Mouse (Mus musculus): ENCODE measurements around the gene Sez6. TPM values are rescaled to one million over a fixed set of nuclear protein-coding genes. Genes with fewer than 3 reads are reported as not detected.

The Sez6 gene
- total RNA-seq, 1 experiment, result 0.45 TPM

GRCm38 (mm10) chr11:77968786-77969185, 38.2 kb downstream of the Sez6 start:
- Histone ChIP-seq H3K36me3 (ENCODE audit: control insufficient read depth, insufficient read depth, low read length, poor library complexity, severe bottlenecking) (no peaks in the 10 kb centered on the region), H3K27ac (ENCODE audit: insufficient read depth, low read depth, low read length, poor library complexity, severe bottlenecking) (no peak overlapping the region), H3K4me3 (ENCODE audit: insufficient read depth in 1 of 2, low read depth in 1 of 2, low read length in 2 of 2, poor library complexity in 1 of 2, severe bottlenecking in 1 of 2) (no peak overlapping the region), H3K4me1 (ENCODE audit: control insufficient read depth in 2 of 2, insufficient read depth in 2 of 2, low read length in 2 of 2, poor library complexity in 1 of 2) (peaks cover 0 to 5% of the 10 kb centered on the region in 2 experiments; a peak in 1 of 4 replicates), H3K9me3 (ENCODE audit: control insufficient read depth, insufficient read depth, low read depth, low read length) (no peaks in the 10 kb centered on the region), H3K9ac (ENCODE audit: insufficient read depth, low read depth, low read length, poor library complexity, severe bottlenecking) (no peak overlapping the region)
- in situ Hi-C loops (cut with MboI; ENCODE audit: low sequenced_read_pairs in 2 of 2, unreplicated experiment in 2 of 2), result no loop called here
- DNase-seq (ENCODE audit: low read depth, low spot score), result no peak
- TF ChIP-seq HCFC1 (IDR thresholded peaks at IDR 0.05; ENCODE audit: borderline replicate concordance, insufficient read depth, low read length), result no peak
- TF ChIP-seq ZNF384 (IDR thresholded peaks at IDR 0.05; ENCODE audit: low read depth, low read length), result no peak
- no peak for TF ChIP-seq CHD2 (IDR thresholded peaks at IDR 0.05; ENCODE audit: low read depth, low read length)
- no peak for TF ChIP-seq ZC3H11A (IDR thresholded peaks at IDR 0.05; ENCODE audit: borderline replicate concordance, low read depth, low read length)
- TF ChIP-seq MAFK (IDR thresholded peaks at IDR 0.05; ENCODE audit: insufficient read depth, low read depth, low read length), result no peak

- no peaks in the 10 kb centered on the region for H3K9me3 ChIP-seq (ENCODE audit: control insufficient read depth, insufficient read depth, low read depth, low read length)
- no peak overlapping the region for H3K4me3 ChIP-seq (ENCODE audit: insufficient read depth in 1 of 2, low read depth in 1 of 2, low read length in 2 of 2, poor library complexity in 1 of 2, severe bottlenecking in 1 of 2)
- H3K9ac ChIP-seq (ENCODE audit: insufficient read depth, low read depth, low read length, poor library complexity, severe bottlenecking), result no peak overlapping the region
- no peak for TF ChIP-seq ZC3H11A (IDR thresholded peaks at IDR 0.05; ENCODE audit: borderline replicate concordance, low read depth, low read length)
- TF ChIP-seq HCFC1 (IDR thresholded peaks at IDR 0.05; ENCODE audit: borderline replicate concordance, insufficient read depth, low read length), result no peak
- TF ChIP-seq CHD2 (IDR thresholded peaks at IDR 0.05; ENCODE audit: low read depth, low read length), result no peak
- TF ChIP-seq MAFK (IDR thresholded peaks at IDR 0.05; ENCODE audit: insufficient read depth, low read depth, low read length), result no peak
- no peak for TF ChIP-seq ZNF384 (IDR thresholded peaks at IDR 0.05; ENCODE audit: low read depth, low read length)
- no peak for DNase-seq (ENCODE audit: low read depth, low spot score)
- in situ Hi-C loops (cut with MboI; ENCODE audit: low sequenced_read_pairs in 2 of 2, unreplicated experiment in 2 of 2), result loop anchor here in 1 of 2 experiments (5.0 kb wide), 1 partner anchor 143 kb away; no protein-coding TSS in a partner anchor
- no peak overlapping the region for H3K27ac ChIP-seq (ENCODE audit: insufficient read depth, low read depth, low read length, poor library complexity, severe bottlenecking)
- H3K36me3 ChIP-seq (ENCODE audit: control insufficient read depth, insufficient read depth, low read length, poor library complexity, severe bottlenecking), result no peaks in the 10 kb centered on the region
- peaks cover 0 to 8% of the 10 kb centered on the region in 2 experiments; a peak in 1 of 4 replicates for H3K4me1 ChIP-seq (ENCODE audit: control insufficient read depth in 2 of 2, insufficient read depth in 2 of 2, low read length in 2 of 2, poor library complexity in 1 of 2)
Measured at GRCm38 (mm10) chr11:77970718-77971117, 40.1 kb downstream of the Sez6 start.

GRCm38 (mm10) chr11:77973520-77973919, 42.9 kb downstream of the Sez6 start:
- DNase-seq (ENCODE audit: low read depth, low spot score), result no peak
- Histone ChIP-seq H3K4me3 (ENCODE audit: insufficient read depth in 1 of 2, low read depth in 1 of 2, low read length in 2 of 2, poor library complexity in 1 of 2, severe bottlenecking in 1 of 2) (no peak overlapping the region), H3K36me3 (ENCODE audit: control insufficient read depth, insufficient read depth, low read length, poor library complexity, severe bottlenecking) (no peaks in the 10 kb centered on the region), H3K27ac (ENCODE audit: insufficient read depth, low read depth, low read length, poor library complexity, severe bottlenecking) (no peak overlapping the region), H3K4me1 (ENCODE audit: control insufficient read depth in 2 of 2, insufficient read depth in 2 of 2, low read length in 2 of 2, poor library complexity in 1 of 2) (peaks cover 0 to 10% of the 10 kb centered on the region in 2 experiments; a peak in 1 of 4 replicates), H3K9ac (ENCODE audit: insufficient read depth, low read depth, low read length, poor library complexity, severe bottlenecking) (no peak overlapping the region), H3K9me3 (ENCODE audit: control insufficient read depth, insufficient read depth, low read depth, low read length) (no peaks in the 10 kb centered on the region)
- in situ Hi-C loops (cut with MboI; ENCODE audit: low sequenced_read_pairs in 2 of 2, unreplicated experiment in 2 of 2), result loop anchor here in 1 of 2 experiments (5.0 kb wide), 1 partner anchor 146 kb away; no protein-coding TSS in a partner anchor
- TF ChIP-seq ZC3H11A (IDR thresholded peaks at IDR 0.05; ENCODE audit: borderline replicate concordance, low read depth, low read length) (no peak), HCFC1 (IDR thresholded peaks at IDR 0.05; ENCODE audit: borderline replicate concordance, insufficient read depth, low read length) (no peak), MAFK (IDR thresholded peaks at IDR 0.05; ENCODE audit: insufficient read depth, low read depth, low read length) (no peak), CHD2 (IDR thresholded peaks at IDR 0.05; ENCODE audit: low read depth, low read length) (no peak)

GRCm38 (mm10) chr11:77974325-77974724, 43.7 kb downstream of the Sez6 start:
- Histone ChIP-seq H3K9me3 (ENCODE audit: control insufficient read depth, insufficient read depth, low read depth, low read length) (no peaks in the 10 kb centered on the region), H3K36me3 (ENCODE audit: control insufficient read depth, insufficient read depth, low read length, poor library complexity, severe bottlenecking) (no peaks in the 10 kb centered on the region), H3K9ac (ENCODE audit: insufficient read depth, low read depth, low read length, poor library complexity, severe bottlenecking) (no peak overlapping the region), H3K27ac (ENCODE audit: insufficient read depth, low read depth, low read length, poor library complexity, severe bottlenecking) (no peak overlapping the region), H3K4me1 (ENCODE audit: control insufficient read depth in 2 of 2, insufficient read depth in 2 of 2, low read length in 2 of 2, poor library complexity in 1 of 2) (peaks cover 0 to 10% of the 10 kb centered on the region in 2 experiments; a peak in 1 of 4 replicates), H3K4me3 (ENCODE audit: insufficient read depth in 1 of 2, low read depth in 1 of 2, low read length in 2 of 2, poor library complexity in 1 of 2, severe bottlenecking in 1 of 2) (no peak overlapping the region)
- in situ Hi-C loops (cut with MboI; ENCODE audit: low sequenced_read_pairs in 2 of 2, unreplicated experiment in 2 of 2), result loop anchor here in 1 of 2 experiments (5.0 kb wide), 1 partner anchor 147 kb away; no protein-coding TSS in a partner anchor
- TF ChIP-seq MAFK (IDR thresholded peaks at IDR 0.05; ENCODE audit: insufficient read depth, low read depth, low read length), result no peak
- no peak for TF ChIP-seq ZNF384 (IDR thresholded peaks at IDR 0.05; ENCODE audit: low read depth, low read length)
- no peak for TF ChIP-seq CHD2 (IDR thresholded peaks at IDR 0.05; ENCODE audit: low read depth, low read length)
- TF ChIP-seq HCFC1 (IDR thresholded peaks at IDR 0.05; ENCODE audit: borderline replicate concordance, insufficient read depth, low read length), result no peak
- TF ChIP-seq ZC3H11A (IDR thresholded peaks at IDR 0.05; ENCODE audit: borderline replicate concordance, low read depth, low read length), result no peak
- DNase-seq (ENCODE audit: low read depth, low spot score), result no peak
